Mouse (Mus musculus) myocyte (in vitro differentiated cells): ENCODE measurements around the gene Wdr74.

Experiments used
- MYOG ChIP-seq, 3 experiments: IDR thresholded peaks; one replicate each; pipeline ENCODE4 v1.6.1; 2011; ENCODE audit warnings: control low read depth in 2 of 3, low read depth in 2 of 3, mild to moderate bottlenecking in 2 of 3; ENCODE audit not compliant: insufficient read length in 2 of 3, control insufficient read depth in 1 of 3, insufficient read depth in 1 of 3
- POLR2A ChIP-seq: IDR thresholded peaks from one replicate; pipeline ENCODE4 v1.6.1; 2011; ENCODE audit warnings: low read depth, mild to moderate bottlenecking, control low read depth, moderate library complexity; ENCODE audit not compliant: insufficient read length
- POLR2AphosphoS2 ChIP-seq: IDR thresholded peaks from one replicate; pipeline ENCODE4 v1.6.1; 2011; ENCODE audit warnings: low read depth, control low read depth; ENCODE audit not compliant: insufficient read length
- USF1 ChIP-seq: IDR thresholded peaks from one replicate; pipeline ENCODE4 v1.6.1; 2011; ENCODE audit warnings: low read depth, mild to moderate bottlenecking, control low read depth, moderate library complexity

DNA sequence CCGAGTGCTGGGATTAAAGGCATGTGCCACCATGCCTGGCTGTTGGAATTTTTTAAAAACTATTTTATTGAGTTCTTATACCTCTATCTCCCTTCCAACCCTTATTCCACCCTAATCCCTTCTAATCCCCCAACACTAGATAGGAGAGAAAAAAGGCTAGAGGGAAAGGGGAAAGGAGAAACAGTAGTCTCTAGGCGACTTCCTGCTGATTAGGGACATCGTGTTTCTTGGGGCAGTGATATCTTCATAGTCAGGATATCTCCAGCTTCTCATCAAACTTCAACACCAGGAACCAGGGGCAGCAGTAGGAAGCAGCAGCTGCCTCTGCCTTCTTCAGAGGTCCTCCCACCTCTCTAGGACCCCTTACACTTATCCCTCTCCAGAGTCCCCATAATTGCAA lies 1.3 kb upstream of the Wdr74 start:
- no peak for TF ChIP-seq USF1
- TF ChIP-seq MYOG (IDR thresholded peaks at IDR 0.05; ENCODE audit: control insufficient read depth in 1 of 3, insufficient read depth in 1 of 3, insufficient read length in 2 of 3, low read depth in 2 of 3), result no peak
- no peak for TF ChIP-seq POLR2AphosphoS2
- TF ChIP-seq POLR2A, result no peak
